Mouse (Mus musculus): ENCODE data around the gene Pcmt1.
"Not testable (repeated sequence)": the region's sequence is repeated elsewhere in the genome, so short reads cannot be mapped to it uniquely, and the experiment has no call there.

Pcmt1 gene

DNA sequence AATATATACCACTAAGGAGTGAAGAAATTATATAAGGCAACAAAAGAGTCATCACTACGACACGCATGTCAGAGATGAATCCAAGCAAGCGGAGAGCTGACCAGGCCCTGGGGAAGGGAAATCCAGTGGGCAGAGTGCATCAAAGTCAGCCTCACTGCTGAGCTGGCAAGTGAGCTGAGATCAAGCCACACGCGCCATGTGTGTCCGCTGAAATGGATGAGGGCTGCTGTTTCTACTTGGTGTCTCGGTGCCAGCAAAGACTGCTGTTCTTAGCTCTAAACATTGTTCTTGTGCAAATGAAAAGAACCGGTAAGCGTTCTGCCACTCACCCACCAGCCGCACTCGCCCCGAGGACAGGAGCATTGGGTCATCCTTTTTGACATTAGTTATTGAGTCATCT lies 40.6 kb downstream of the Pcmt1 start:
- DNase-seq: no peak

GRCm38 (mm10) chr10:7630951-7631720 lies 49.8 kb downstream of the Pcmt1 start:
- no peak for DNase-seq

- no peak for DNase-seq
Observed at GRCm38 (mm10) chr10:7630286-7630685, 50.6 kb downstream of the Pcmt1 start.

DNA sequence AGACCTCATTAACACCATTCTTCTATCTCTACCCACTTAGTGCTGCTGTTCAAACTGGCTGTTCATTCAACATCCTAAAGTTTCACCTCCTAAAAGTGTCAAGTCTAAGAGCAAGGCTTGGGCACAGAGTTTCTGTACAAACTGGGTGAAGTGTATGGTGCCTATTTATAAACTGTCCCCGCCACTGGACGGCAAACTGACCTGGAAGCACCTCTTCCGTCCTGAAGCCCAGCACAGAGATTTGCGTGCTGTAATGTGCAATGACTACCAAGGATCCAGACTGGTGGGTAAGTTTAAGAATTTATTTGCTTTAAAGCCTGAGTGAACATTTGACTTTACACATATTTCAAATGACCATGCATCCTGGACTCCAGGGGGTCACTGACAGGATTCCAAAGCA lies 51.8 kb downstream of the Pcmt1 start:
- no peak for DNase-seq

GRCm38 (mm10) chr10:7623861-7624518 lies 56.9 kb downstream of the Pcmt1 start:
- no peak for DNase-seq

- DNase-seq: no peak
Observed at GRCm38 (mm10) chr10:7622378-7622777, 58.6 kb downstream of the Pcmt1 start.

DNA sequence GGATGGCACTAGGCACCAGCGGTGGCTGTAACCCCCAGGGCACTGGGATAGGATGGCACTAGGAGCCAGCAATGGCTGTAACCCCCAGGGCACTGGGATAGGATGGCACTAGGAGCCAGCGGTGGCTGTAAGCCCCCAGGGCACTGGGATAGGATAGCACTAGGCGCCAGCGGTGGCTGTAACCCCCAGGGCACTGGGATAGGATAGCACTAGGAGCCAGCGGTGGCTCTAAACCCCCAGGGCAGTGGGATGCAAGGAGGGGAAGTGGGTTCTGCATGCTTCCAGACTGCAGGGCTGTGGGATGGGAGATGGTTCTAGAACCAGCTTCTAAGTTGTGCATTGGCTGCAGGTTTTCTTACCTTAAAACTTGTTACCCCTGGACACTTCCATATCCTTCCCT lies 60.2 kb downstream of the Pcmt1 start:
- no peak for DNase-seq

DNA sequence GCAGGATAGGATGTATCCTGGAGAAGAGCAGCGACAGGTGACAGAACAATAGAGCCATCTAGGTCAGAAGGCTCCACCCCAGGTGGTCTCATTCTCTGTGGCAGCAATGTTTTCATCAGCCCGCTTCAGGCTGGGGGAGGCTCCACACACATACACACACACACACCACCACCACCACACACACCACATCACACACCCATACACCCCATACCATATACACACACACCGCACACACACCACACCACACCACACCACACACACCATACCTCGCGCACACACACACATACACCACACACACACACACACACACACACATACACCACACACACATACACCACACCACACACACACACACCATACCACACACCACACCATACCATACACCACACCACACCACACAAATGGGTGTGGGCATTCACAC lies 61.1 kb downstream of the Pcmt1 start:
- no peak for DNase-seq

DNA sequence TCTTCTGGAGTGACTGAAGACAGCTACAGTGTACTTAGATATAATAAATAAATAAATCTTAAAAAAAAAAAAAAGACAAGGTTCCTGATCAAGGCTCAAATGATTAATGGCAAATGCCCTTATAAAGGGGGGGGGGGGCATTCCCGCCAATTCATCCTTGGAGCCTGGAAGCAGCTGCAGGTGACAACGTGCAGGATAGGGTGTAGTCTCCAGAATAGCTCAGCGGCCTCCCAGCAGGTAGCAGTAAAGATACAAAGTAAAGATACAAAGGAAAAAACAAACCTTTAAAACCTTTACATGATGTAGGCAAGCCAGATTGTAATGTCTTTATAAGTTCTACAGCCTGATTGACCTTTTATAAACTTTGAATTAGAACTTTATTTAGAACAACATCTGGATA lies 63.4 kb downstream of the Pcmt1 start:
- not testable (repeated sequence) for DNase-seq

GRCm38 (mm10) chr10:7617146-7617545 lies 63.8 kb downstream of the Pcmt1 start:
- DNase-seq: not testable (repeated sequence)

DNA sequence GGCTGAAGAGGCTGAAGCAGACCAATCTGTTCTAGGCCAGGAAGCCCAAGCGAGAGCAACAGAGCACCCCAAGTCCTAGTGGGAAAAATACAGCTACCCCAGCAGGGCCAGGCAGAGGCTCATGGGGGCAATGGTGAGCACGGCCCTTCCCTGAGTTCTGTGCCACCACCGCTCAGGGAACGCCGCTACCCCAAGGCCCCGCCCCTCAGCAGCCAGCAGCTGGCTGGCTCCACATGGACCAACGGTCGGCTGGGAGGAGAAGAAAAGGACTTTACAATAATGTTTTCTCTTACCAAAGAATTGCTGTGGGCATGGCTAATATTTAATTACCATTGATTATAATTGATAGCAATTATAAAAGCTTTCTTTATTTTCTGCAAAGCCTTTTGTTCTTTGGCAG lies 66.1 kb downstream of the Pcmt1 start:
- DNase-seq: no peak

DNA sequence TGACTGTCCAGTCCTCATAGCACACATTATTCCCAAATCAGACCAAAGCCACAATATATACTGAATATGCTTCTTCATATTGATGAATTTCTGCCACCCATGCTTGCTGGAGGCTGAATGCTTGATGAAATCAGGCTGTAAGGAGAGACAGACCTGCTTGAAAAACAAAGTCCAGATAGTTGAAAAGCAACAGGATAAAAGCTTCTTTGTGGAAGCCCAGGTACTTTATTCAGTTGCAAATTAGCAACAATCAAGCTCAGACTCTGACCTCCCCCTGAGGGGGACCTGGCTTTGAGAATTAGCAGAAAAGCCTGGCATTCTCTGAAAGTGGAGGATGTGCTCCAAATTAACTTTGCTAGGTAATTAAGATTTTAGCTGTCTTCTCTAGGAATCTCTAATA lies 68.7 kb downstream of the Pcmt1 start:
- DNase-seq: not testable (repeated sequence)

DNA sequence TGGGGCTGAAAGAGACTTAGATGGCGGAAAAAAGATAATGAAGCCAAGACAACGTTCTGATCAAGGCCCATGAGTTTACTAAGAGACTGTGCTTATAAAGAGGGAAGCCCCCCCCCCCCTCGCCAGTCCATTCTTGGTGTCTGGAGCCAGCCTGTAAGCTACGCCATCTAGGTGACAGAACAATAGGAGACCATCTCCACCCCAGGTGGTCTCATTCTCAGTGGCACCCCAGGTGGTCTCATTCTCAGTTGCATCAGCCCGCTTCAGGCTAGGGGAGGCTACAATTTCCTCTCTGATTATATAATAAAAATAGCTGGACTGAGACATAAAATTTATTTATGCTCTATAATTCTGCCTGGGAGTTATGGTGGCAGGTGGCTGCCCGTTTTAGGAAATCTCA lies 69.3 kb downstream of the Pcmt1 start:
- no peak for DNase-seq

DNA sequence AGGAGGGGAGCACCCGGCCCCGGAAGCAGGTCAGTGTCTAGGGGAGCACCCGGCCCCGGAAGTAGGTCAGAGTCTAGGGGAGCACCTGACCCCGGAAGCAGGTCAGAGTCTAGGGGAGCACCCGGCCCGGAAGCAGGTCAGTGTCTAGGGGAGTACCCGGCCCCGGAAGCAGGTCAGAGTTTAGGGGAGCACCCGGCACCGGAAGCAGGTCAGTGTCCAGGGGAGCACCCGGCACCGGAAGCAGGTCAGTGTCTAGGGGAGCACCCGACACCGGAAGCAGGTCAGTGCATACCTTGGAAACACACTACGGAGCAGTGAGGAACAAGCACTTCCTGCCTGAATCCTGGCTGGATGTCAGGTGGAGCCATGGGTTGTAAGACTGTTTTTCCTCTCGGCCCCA lies 72.3 kb downstream of the Pcmt1 start:
- DNase-seq: no peak

DNA sequence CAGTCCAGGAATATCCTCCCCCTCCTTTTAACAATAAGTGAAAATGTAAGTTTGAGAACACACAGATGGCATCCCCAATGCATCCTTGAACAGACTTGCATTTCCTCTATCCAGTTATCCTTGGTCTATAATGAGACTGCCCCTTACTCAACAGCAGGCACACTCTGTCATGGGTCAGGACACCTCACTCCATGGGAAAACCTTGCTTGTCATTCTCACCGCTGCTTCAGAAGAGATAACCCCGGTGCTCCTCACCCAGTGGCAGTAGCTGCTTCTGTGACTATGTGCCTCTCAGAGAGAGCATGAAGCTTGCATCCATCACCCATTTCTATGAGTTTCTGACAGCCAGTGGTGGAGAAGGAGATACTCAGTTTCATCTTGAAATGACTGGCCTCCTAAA lies 74.5 kb downstream of the Pcmt1 start:
- DNase-seq: no peak

GRCm38 (mm10) chr10:7605168-7605567 lies 75.8 kb downstream of the Pcmt1 start:
- DNase-seq: no peak

DNA sequence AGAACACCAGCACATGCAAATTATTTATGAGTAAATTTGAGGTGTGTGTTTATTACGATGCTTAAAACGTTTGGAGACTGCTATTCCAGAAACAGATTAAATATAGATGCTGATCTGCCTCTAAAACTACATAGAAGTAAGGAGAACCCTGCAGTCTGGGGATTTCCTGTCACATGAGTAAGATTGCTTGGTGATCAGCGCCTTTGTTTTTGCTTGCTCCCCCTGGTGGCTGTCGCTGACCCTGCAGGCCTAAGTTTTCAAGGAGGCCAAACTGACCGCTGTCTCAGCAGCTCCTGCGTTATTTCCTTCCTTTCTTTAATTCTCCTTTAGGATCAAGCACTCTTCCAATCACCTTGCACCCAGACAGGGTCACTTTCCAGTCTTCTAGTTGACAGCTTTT lies 80.3 kb downstream of the Pcmt1 start:
- peak; percentile 63 for DNase-seq

GRCm38 (mm10) chr10:7598177-7598576 lies 82.8 kb downstream of the Pcmt1 start:
- DNase-seq: no peak

DNA sequence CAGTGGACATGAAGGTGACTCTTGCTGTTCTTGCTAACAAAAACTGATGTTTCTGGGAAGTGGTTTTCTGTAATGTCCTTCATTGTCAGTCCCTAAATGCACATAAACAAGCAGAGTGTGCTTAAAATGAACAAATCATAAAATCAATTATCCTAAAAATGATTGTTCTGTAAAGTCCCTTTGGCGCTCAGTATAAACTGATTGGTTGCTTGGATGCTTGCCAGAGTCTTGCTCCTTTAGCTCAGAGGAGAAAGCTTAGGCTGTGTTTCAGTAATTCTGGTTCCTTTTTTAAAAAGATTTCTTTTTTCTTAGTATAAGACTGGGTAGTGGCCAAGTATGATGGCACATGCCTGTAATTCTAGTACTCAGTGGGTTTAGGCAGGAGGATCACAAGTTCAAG lies 84.7 kb downstream of the Pcmt1 start:
- DNase-seq: no peak

- DNase-seq: no peak
Observed at GRCm38 (mm10) chr10:7594797-7595196, 86.1 kb downstream of the Pcmt1 start.

DNA sequence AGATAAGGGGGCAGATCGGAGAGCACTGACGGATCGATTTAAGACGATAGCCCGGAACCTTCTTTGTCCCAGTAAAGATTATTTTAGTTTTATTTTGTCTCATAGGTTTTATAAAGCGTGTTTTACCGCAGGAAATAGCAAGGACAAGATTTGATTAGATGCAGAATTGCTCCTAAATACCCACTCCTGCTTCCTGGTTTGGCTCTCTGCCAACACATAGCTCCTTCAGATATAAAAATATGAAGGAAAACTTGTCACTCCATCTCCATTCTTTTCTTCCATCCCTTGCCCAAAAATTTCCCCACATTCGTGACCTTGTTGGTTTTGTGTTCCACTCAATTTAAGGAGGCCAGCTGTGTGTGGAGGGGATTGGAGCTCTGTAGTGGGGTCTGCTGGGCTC lies 90.1 kb downstream of the Pcmt1 start:
- DNase-seq: no peak

DNA sequence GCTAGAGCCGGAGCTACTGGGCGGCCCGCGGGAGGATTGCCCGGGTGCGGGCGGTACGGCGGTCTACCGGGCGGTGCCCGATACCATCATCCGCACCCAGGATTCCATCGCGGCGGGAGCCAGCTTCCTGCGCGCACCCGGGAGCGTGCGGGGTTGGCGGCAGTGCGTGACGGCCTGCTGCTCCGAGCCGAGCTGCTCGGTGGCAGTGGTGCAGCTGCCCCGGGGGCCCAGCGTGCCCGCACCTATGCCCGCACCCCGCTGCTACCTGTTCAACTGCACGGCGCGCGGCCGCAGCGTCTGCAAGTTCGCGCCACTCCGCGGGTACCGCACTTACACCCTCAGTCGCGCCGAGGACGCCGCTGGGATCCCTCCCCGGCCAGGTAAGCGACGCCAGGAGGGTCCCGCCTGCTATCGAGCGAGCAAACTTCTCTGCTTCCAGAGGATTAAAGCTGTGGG lies 90.7 kb downstream of the Pcmt1 start:
- no peak for DNase-seq

DNA sequence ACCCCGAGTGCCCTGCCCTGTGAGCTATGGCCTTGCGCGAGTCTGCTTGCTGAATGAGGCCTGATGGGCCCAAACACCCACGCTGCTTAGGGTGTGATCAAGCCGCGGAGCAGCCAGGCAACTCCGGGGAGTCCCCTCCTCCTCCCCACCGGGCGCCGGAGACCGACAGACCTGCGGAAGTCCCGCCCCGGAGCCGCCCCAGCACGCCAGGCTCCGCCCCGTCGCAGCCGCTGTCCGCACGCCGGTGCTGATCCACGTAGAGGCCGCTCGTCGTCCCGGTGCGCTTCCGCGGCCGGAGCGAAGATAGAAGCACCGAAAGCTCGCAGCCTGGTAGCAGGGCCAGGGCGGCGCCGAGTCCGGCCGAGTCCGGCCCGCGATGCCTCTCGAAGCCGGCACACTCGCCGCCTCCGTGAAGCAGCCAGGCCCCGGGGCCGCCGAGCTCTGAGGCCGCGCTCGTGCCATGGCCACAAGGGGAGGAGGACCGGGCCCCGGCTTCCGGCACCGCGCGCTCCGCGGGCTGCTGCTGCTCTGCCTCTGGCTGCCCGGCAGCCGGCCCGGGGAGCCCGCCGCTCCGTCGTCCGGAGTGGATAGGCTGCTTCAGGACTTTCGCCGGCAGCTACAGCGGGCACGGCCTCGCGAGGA lies 91.2 kb downstream of the Pcmt1 start, which contains the start of gene Lrp11:
Gene Lrp11 (plus strand): TSS at position 209 of the 642 bp plus-strand sequence.
- peak; percentile 90 for DNase-seq

GRCm38 (mm10) chr10:7586771-7587170 lies 94.2 kb downstream of the Pcmt1 start:
- DNase-seq: no peak

Measured in cerebellum, adult 9-11 months (tissue).